Mouse (Mus musculus): ENCODE measurements around the gene 4930469K13Rik. TPM values are rescaled to one million over a fixed set of nuclear protein-coding genes. Genes with fewer than 3 reads are reported as not detected.

The 4930469K13Rik gene
- total RNA-seq, 2 experiments from 2014 or later = not detected

DNA sequence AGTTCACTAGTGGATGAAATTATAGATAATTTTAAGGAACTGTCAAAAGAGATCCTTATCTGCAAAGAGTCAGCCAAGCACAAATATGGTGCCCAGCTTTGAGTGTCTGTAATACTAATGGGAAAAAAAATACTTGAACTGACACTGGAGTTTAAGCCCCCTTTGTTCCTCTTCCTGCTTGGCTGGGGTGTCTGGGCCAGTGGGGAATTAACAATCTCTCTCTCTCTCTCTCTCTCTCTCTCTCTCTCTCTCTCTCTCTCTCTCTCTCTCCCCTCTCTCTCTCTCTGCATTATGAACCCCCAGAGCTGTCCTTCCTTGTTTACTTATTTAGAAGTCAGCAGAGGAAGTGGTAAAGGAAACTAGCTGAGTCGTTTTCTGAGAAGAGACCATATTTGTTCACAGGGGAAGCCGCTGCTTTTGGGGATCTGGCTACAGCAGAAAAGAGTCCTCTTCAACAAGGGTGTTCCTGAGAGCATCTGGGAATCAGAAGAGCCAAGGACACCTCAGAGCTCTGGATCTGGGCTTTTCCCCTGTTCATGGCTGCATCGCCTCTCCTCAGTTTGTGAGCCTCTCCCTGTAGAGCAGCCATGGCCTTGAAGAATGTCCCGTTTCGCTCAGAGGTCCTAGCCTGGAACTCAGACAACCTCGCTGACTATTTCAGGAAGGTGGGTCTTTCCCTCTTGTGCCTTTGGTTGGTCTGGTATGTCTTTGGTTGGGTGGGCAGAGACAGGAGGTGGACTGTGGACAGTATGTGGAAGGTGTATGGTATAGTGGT is 51.4 kb downstream of the 4930469K13Rik start, which contains the start of gene Lcp2:
TSS of gene Lcp2 (plus strand) at position 154 of the 775 bp plus-strand sequence.
- DNase-seq (ENCODE audit: low spot score in 2 of 2) = no peak

GRCm38 (mm10) chr11:34042808-34043207 is 55.5 kb downstream of the 4930469K13Rik start:
- no peak for DNase-seq (ENCODE audit: low spot score in 2 of 2)

DNA sequence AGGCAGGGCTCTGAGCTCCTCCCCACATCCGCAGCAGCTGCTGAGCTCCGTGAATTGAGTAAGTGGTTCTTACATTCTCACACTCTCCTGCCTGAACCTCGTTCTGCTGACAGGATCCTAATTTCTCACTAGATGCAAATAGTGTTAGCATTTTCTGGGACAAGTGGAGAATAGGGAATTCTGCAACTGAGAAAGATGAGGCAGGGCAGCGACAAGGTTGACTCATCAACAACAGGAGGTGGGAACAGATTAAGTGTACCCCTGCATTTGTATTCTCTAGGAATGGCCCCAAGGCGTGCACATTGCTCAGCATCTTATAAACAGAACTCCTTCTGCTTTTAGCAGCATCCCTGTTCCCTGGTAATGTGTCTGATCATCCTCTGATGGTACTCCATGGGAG is 58.3 kb downstream of the 4930469K13Rik start:
- DNase-seq (ENCODE audit: low spot score in 2 of 2) = no peak

DNA sequence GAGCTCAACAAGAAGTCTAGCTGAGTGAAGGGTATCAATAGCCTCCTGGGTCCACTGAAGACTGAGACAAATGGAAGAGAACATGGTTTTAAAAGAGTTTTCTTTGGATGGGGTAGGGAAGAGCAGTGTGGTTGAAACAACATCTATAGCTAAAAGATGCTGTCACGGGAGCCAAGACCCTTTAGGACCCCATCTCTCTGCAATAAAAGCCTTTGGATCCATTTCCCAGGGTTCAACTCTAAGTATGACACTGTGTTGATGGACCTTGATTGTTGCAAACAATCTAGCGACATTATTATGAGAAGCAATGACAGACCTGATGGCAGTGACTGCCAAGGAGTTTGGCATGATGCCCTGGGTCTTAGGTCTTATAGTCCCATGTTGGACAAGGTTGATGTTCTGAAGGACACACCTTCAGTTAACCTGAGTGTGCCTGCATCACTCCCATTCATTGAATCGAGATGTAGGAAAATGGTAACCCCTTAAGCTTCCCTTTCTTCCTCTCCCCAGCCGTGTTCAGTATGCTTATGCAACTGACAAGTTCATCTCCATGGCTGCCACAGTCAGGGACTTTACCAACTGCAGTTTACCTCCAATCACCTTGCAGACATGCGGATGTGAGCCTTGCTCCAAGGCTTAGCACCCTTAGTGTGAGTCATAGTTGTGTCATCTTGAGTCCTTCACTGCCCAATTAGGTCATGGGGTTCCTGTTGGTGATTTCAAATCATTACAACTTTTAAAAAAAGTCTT is 62.3 kb downstream of the 4930469K13Rik start:
- no peak for DNase-seq (ENCODE audit: low spot score in 2 of 2)

GRCm38 (mm10) chr11:34034794-34035193 is 63.6 kb downstream of the 4930469K13Rik start:
- DNase-seq (ENCODE audit: low spot score in 2 of 2) = no peak

GRCm38 (mm10) chr11:34034008-34034505 is 64.3 kb downstream of the 4930469K13Rik start:
- DNase-seq (ENCODE audit: low spot score in 2 of 2) = no peak

GRCm38 (mm10) chr11:34031015-34031805 is 67.1 kb downstream of the 4930469K13Rik start:
- no peak for DNase-seq (ENCODE audit: low spot score in 2 of 2)

DNA sequence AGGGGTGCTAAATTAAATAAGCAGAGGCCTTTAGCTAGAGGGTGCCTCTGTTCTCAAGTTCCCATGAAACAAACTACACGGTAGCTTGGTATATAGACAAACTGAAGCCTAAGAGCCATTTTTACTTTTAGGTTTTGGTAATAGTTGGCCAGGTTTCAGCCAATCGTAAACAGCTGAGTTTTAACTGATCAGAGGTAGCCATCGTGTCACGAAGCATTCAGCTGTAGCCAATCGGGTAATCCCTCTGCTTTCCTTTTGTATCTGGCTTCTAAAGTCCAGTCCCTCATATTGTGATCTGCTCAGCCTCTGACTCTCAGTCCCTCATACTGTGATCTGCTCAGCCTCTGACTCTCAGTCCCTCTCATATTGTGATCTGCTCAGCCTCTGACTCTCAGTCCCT is 68.7 kb downstream of the 4930469K13Rik start:
- no peak for DNase-seq (ENCODE audit: low spot score in 2 of 2)

GRCm38 (mm10) chr11:34025091-34025490 is 73.3 kb downstream of the 4930469K13Rik start:
- DNase-seq (ENCODE audit: low spot score in 2 of 2) = no peak

GRCm38 (mm10) chr11:34012007-34012652 is 86.2 kb downstream of the 4930469K13Rik start:
- no peak for DNase-seq (ENCODE audit: low spot score in 2 of 2)

- DNase-seq (ENCODE audit: low spot score in 2 of 2) = no peak
These were observed 87.5 kb downstream of the 4930469K13Rik start for GRCm38 (mm10) chr11:34010859-34011172.

DNA sequence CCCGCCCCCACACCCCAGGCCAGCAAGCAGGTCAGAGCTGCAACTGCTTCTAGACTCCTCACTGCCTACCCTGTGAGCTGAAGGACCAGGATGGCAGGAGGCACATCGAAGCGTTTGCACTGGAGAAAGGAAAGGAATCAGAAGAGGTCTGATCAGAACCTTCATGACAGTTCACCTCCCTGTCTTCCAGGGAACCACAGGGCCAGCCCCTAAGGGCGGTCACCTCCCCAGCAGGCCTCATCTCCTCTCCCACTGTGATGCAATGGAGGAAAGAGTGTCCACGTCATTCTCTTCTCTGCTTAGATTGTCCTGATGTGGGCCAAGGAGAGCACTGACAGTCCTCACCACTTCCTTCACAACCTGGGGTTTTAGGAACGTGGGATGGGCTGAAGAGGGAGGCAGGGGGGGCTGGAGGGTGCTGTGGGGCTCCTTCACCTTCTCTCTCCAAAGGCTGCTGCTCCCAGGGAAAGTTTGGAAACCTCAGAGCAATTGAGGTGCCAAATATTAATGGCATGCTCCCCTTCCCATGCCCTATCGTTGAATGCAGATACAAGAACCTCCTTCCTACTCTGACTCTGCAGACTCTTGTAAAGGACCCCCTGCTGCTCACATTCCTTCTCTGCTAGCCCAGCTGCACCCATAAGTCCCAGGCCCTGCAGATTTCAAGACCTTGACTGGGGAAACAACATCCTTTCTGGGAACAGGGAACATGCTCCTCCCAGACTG is 88.1 kb downstream of the 4930469K13Rik start:
- DNase-seq (ENCODE audit: low spot score in 2 of 2) = no peak

DNA sequence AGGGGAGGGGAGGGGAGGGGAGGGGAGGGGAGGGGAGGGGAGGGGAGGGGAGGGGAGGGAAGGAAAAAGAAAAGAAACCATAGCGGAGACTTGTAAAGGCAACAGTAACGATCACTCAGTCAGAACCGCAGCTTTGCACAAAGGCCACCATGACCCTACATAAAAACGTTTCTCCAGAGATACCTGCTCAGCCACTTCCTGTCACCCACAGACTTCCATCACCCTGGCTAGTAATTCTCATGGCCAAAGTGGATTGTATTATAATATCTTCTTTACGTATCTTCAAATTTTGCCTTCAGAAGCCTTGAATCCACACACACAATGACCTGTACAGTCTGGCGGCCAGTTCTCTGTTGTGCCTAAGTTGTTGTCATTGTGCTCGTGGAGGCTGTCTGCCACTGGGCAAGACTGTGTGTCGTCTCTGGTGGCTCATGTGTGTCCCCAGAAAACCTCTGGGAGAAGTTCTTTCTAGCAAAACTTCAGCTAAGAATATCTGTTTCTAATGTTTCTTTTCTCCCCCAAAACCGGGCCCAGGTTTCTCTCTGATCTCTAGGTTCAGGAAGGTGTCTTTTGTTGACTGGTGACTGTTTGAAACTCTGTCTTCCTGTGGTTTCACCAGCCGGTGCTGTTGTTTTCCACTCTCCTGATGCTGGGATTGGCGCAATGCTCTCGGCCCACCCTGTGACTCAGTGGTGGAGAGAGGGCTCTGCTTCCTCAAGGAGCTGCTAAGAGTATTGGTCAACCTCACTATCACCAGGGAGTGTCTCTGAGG is 88.9 kb downstream of the 4930469K13Rik start:
- DNase-seq (ENCODE audit: low spot score in 2 of 2) = no peak

DNA sequence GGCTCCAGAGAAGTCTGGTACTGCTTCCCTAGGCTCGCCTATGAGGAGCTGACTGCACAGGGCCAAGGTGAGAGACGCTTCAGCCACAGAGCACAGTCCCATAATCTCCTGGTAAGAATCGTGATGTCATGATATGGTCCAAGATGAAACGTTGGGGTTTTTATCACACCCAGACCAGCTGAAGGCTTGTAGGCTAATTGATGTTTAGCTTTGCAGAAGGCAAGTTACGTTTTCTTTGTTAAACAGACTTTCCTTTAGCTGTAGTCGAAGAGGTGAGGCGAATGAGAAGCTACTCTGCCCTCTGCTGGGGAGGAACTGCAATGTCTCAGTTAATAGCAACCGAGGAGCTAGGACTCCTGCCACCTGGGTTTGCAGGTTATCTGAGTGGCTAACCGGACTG is 89.7 kb downstream of the 4930469K13Rik start:
- DNase-seq (ENCODE audit: low spot score in 2 of 2) = peak; percentile 48 to 63

GRCm38 (mm10) chr11:34008214-34008613 is 90.1 kb downstream of the 4930469K13Rik start:
- no peak for DNase-seq (ENCODE audit: low spot score in 2 of 2)

DNA sequence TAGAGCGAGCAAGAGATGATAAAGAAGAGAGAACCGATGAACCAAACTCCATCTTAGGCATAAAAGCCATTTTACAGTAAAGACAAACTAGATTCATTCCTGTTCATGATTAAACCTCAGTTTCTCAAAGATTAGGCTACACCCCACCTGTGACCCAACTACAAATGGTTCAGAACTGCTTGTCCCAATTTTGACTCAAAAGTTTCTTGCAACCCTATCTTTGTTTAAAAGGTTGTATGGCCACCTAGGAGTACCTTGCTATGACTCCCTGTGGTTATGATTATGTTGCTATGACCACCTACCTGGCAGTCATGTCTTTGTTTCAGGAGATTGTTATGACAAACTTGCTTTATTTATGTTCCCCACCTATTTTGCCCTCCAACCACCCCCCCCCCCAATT is 90.7 kb downstream of the 4930469K13Rik start:
- no peak for DNase-seq (ENCODE audit: low spot score in 2 of 2)

GRCm38 (mm10) chr11:34002593-34002965 is 95.8 kb downstream of the 4930469K13Rik start:
- no peak for DNase-seq (ENCODE audit: low spot score in 2 of 2)

DNA sequence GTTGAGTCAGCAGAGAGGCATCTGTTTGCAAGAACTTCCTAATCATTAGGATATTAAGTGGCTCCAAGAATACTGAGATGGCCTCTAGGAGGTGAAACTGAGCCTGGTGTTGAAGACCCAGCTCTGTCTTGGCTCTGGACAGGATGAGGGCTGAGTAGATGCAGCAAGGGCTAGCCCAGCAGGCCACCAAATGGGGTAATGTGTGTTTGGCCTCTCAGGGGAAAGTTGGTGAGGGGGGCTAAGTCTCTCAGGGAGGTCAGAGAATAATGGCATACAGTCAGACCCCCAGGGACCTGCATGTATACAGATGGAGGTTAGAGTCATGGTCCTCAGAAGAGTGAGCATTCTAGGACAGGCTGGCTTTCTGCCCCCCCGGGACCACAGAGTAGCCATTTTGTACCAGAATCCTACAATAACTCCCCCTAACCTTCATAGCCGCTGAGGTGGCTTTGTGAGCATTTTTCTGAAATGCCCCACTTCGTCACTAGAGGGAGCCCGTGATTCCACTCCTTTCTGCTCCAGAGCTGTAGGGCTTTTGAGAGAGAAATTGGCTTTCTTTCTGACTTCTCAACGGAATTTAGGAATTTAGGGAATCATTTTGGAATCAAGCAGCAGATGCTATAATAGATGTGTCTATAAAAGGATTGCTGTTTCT is 96.3 kb downstream of the 4930469K13Rik start:
- peak; percentile 50 for DNase-seq (ENCODE audit: low spot score in 2 of 2)

DNA sequence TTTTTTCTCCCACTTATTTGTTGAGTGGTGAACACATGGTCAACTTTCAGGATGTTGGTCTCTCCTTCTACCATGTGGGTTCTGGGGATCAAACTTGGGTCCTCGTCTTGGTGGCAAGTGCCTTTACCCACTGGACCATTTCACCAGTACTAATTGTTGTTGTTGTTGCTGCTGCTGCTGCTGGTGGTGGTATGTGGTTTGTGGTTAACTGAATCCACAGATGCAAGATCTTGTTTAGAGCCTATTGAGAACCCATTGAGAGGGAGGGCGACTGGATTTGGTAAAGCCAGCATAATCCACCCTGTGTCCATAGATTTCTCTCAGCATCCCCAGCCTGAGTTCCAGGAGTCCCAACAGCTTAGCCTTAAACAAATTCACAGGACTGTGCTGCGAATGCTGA is 97.9 kb downstream of the 4930469K13Rik start:
- DNase-seq (ENCODE audit: low spot score in 2 of 2) = no peak
